Mouse (Mus musculus): ENCODE results near the gene Wdr60. TPM values are rescaled to one million over a fixed set of nuclear protein-coding genes. Genes with fewer than 3 reads are reported as not detected.

Wdr60 gene
- polyA plus RNA-seq, 1 experiment, result 2.9 TPM

- H3K4me3 ChIP-seq (ENCODE audit: control insufficient read depth, insufficient read depth, low read length), result no peak overlapping the region
- H3K36me3 ChIP-seq (ENCODE audit: control insufficient read depth, insufficient read depth, low read length), result no peaks in the 10 kb centered on the region
- 93% methylated on average over 7 of the region's 7 CpGs for WGBS
- H3K27ac ChIP-seq (ENCODE audit: control insufficient read depth, insufficient read depth, low read length), result no peak overlapping the region
- H3K4me1 ChIP-seq (replicated peaks; ENCODE audit: control insufficient read depth, insufficient read depth, low read length), result no peaks in the 10 kb centered on the region
- TF ChIP-seq POLR2A (IDR thresholded peaks at IDR 0.05; ENCODE audit: control insufficient read depth, extremely low read depth, insufficient read depth, low read length, poor library complexity) (no peak), CTCF (IDR thresholded peaks at IDR 0.05; ENCODE audit: borderline replicate concordance, control insufficient read depth, extremely low read depth, insufficient read depth, low read length, poor library complexity) (no peak)
- no peak for DNase-seq
- no peaks in the 10 kb centered on the region for H3K27me3 ChIP-seq (ENCODE audit: control insufficient read depth, insufficient read depth, low read length)
These were observed 105.9 kb downstream of the Wdr60 start for GRCm38 (mm10) chr12:116156792-116157532.

Other genes starting within 250 kb of the Wdr60 start
- gene Zfp386, start 215.3 kb downstream of the Wdr60 start, polyA plus RNA-seq (2012; rRNA removed), result 12.0 and 14.4 TPM in 2 replicates
- gene Vipr2, start 185.3 kb downstream of the Wdr60 start, polyA plus RNA-seq (2012; rRNA removed), result 0.51 and 0.66 TPM in 2 replicates
- not detected in 2 replicates for gene Gm11027, start 12.4 kb upstream of the Wdr60 start, polyA plus RNA-seq (2012; rRNA removed)
- gene Esyt2, start 18.2 kb upstream of the Wdr60 start, polyA plus RNA-seq (2012; rRNA removed), result 20.4 and 23.0 TPM in 2 replicates
- gene Ncapg2, start 142.4 kb upstream of the Wdr60 start, polyA plus RNA-seq (2012; rRNA removed), result 16.0 and 21.9 TPM in 2 replicates
- 0.97 and 1.2 TPM in 2 replicates for gene Ptprn2, start 222.7 kb upstream of the Wdr60 start, polyA plus RNA-seq (2012; rRNA removed)